Comparison of ENCODE assay signal across 18 mouse cellular contexts in genomic region chr1:79445586-79445985, GRCm38 (mm10). TPM values are rescaled to one million over a fixed set of nuclear protein-coding genes. Genes with fewer than 3 reads are reported as not detected.
"Had no signal": no experiment of that assay in that cellular context is flagged by ENCODE, and none has a peak within 500 bp of the region (broad histone marks: within the 10 kb centered on the region; RNA-seq: fewer than 3 reads in every experiment).

No protein-coding gene starts in this region.

- DNase-seq: liver, postnatal 0 days; lung, adult 2 months; lung, postnatal 14 days; lung, postnatal 36 days; midbrain, embryonic 14.5 days; right cerebral cortex, postnatal 14 days; spleen, adult 18-20 months; thymus, adult 18-20 months; thymus, postnatal 14 days; thymus, postnatal 36 days had no signal

- H3K4me3 ChIP-seq: lung, embryonic 15.5 days; megakaryocyte, embryonic 14.5 days; midbrain, embryonic 12.5 days; neural tube, embryonic 12.5 days had no signal

- H3K27ac ChIP-seq: lung, embryonic 15.5 days; macrophage; midbrain, embryonic 12.5 days; neural tube, embryonic 12.5 days had no signal

RNA-seq across cellular contexts. Expression of gene Scg2, which starts 5.7 kb away (rescaled TPM):
- total RNA-seq: megakaryocyte progenitor cell, adult 5-6 weeks; monocyte, adult 5-6 weeks; neutrophil, adult 5-6 weeks had no signal
